Mouse (Mus musculus) erythroblast, embryonic 14.5 days (primary cell): ENCODE data around the gene Nav1.

Experiments used
- GATA1 ChIP-seq: IDR thresholded peaks from 2 replicates; pipeline ENCODE4 v1.6.1; 2012; ENCODE audit warnings: low read length, inconsistent platforms, mixed read lengths
- TAL1 ChIP-seq: IDR thresholded peaks from 3 replicates; pipeline ENCODE4 v1.6.1; 2012; ENCODE audit warnings: low read length, inconsistent platforms, mixed read lengths

GRCm38 (mm10) chr1:135465734-135466133, 141.4 kb downstream of the Nav1 start:
- TF ChIP-seq GATA1 (no peak), TAL1 (no peak)
